Comparison of ENCODE assay signal across 11 mouse cellular contexts in genomic region chr5:62762298-62762960, GRCm38 (mm10). TPM values are rescaled to one million over a fixed set of nuclear protein-coding genes. Genes with fewer than 3 reads are reported as not detected.
DNase-seq lines count a peak whose midpoint lies in the region; ATAC-seq and TF ChIP-seq lines count a peak whose summit lies in the region.
"Had no signal": no experiment of that assay in that cellular context is flagged by ENCODE, and none has a peak within 500 bp of the region (broad histone marks: within the 10 kb centered on the region; RNA-seq: fewer than 3 reads in every experiment).

No protein-coding gene starts in this region.

- peaks cover 15% of the 10 kb centered on the region; the same call in 1 of the 2 replicates for H3K4me1 ChIP-seq in kidney, adult 2 months (ENCODE audit: control insufficient read depth, insufficient read depth, low read length)
- H3K4me1 ChIP-seq in bone marrow macrophage, adult 2 months (ENCODE audit: control insufficient read depth, insufficient read depth, low read length): peaks cover 34% of the 10 kb centered on the region
- peaks cover 22% of the 10 kb centered on the region for H3K4me1 ChIP-seq in heart, embryonic 15.5 days (replicated peaks)

- no peak overlapping the region for H3K4me3 ChIP-seq in kidney, adult 2 months (ENCODE audit: insufficient read depth, low read depth, low read length)
- peak overlapping the region; percentile 24 for H3K4me3 ChIP-seq in bone marrow macrophage, adult 2 months (ENCODE audit: insufficient read depth, low read length)
- no peak overlapping the region for H3K4me3 ChIP-seq in heart, embryonic 15.5 days
- H3K4me3 ChIP-seq: liver, embryonic 15.5 days had no signal

- intact Hi-C loops in left cerebral cortex, postnatal 10 days (cut with DNase I): no loop called here

- peak overlapping the region; percentile 71 for H3K27ac ChIP-seq in kidney, adult 2 months (ENCODE audit: insufficient read depth, low read depth, low read length)
- peak overlapping the region; percentile 80 for H3K27ac ChIP-seq in bone marrow macrophage, adult 2 months (ENCODE audit: insufficient read depth, low read depth, low read length)
- H3K27ac ChIP-seq in heart, embryonic 15.5 days: peak overlapping the region; percentile 71
- H3K27ac ChIP-seq: liver, embryonic 15.5 days had no signal

- peak overlapping the region; percentile 30; the same call in 1 of the 2 replicates for H3K4me2 ChIP-seq in heart, embryonic 15.5 days
- H3K4me2 ChIP-seq: liver, embryonic 15.5 days had no signal

- TF ChIP-seq CTCF in kidney, adult 2 months (conservative IDR thresholded peaks at IDR 0.05; ENCODE audit: insufficient read depth, insufficient read length, low read depth, low read length): no peak
- no peak for TF ChIP-seq CTCF in bone marrow macrophage, adult 2 months (IDR thresholded peaks at IDR 0.05; ENCODE audit: low read depth, low read length)

- 56% methylated on average over 4 of the region's 4 CpGs for WGBS in kidney, adult 2 months
- 12% methylated on average over 4 of the region's 4 CpGs for WGBS in heart, embryonic 15.5 days

- no peak overlapping the region for H3K9ac ChIP-seq in heart, embryonic 15.5 days
- H3K9ac ChIP-seq: liver, embryonic 15.5 days had no signal

- DNase-seq in kidney, adult 2 months: peak; percentile 25
- no peak for DNase-seq in kidney, postnatal 10 days
- peak; percentile 76 for DNase-seq in lung, postnatal 25 days (ENCODE audit: low spot score)
- DNase-seq in T-cell, adult 2 months (ENCODE audit: low spot score): no peak
- no peak for DNase-seq in left cerebral cortex, postnatal 10 days (ENCODE audit: extremely low spot score in 1 of 2, low spot score in 2 of 2)
- DNase-seq in thymus, adult 18-20 months: no peak
- DNase-seq: cerebellum, adult 9-11 months had no signal

- H3K36me3 ChIP-seq in kidney, adult 2 months (ENCODE audit: control insufficient read depth, insufficient read depth, low read length): no peaks in the 10 kb centered on the region
- no peaks in the 10 kb centered on the region for H3K36me3 ChIP-seq in heart, embryonic 15.5 days
- H3K36me3 ChIP-seq: liver, embryonic 15.5 days had no signal

- no peaks in the 10 kb centered on the region for H3K27me3 ChIP-seq in kidney, adult 2 months (replicated peaks; ENCODE audit: control insufficient read depth, insufficient read depth, low read length)
- no peaks in the 10 kb centered on the region for H3K27me3 ChIP-seq in heart, embryonic 15.5 days

- no peak for TF ChIP-seq POLR2A in kidney, adult 2 months (IDR thresholded peaks at IDR 0.05; ENCODE audit: low read depth, low read length)
- no peak for TF ChIP-seq POLR2A in bone marrow macrophage, adult 2 months (IDR thresholded peaks at IDR 0.05; ENCODE audit: borderline replicate concordance, low read depth, low read length)

- ATAC-seq in heart, embryonic 15.5 days (replicated peaks; ENCODE audit: insufficient number of reproducible peaks, insufficient read depth, low FRiP score, low read depth): no peak

- no peaks in the 10 kb centered on the region for H3K9me3 ChIP-seq in heart, embryonic 15.5 days (replicated peaks)
- H3K9me3 ChIP-seq: liver, embryonic 15.5 days had no signal

RNA-seq across cellular contexts. Expression of gene Arap2, which starts 3.5 kb away (rescaled TPM):
- polyA plus RNA-seq in kidney, adult 2 months (2012; rRNA removed): 5.0 and 6.6 TPM in 2 replicates
- 1.6 and 2.2 TPM in 2 replicates for polyA plus RNA-seq in bone marrow macrophage, adult 2 months (2012; ENCODE audit: insufficient read depth, insufficient read length, missing spikeins)
- 4.7 and 5.4 TPM in 2 replicates for polyA plus RNA-seq in heart, embryonic 15.5 days (2015; fragmentation: Nextera tagmentation; extraction: Ambion mirVana)
- total RNA-seq in left cerebral cortex, postnatal 10 days (2021): 10 to 100 TPM; 43.9 to 46.7 TPM

RNA-seq across cellular contexts. Expression of gene Dthd1, which starts 51.2 kb away (rescaled TPM):
- not detected in 2 replicates for polyA plus RNA-seq in kidney, adult 2 months (2012; rRNA removed)
- not detected in 2 replicates for polyA plus RNA-seq in bone marrow macrophage, adult 2 months (2012; ENCODE audit: insufficient read depth, insufficient read length, missing spikeins)
- polyA plus RNA-seq in heart, embryonic 15.5 days (2015; fragmentation: Nextera tagmentation; extraction: Ambion mirVana): 0.09 TPM in 1 of 2 replicates, not detected in the other
- total RNA-seq in left cerebral cortex, postnatal 10 days (2021): not detected
- polyA plus RNA-seq: intestine, embryonic 14.5 days; liver, embryonic 15.5 days had no signal

Comparison
In these comparisons a context has a peak if more than half of its experiments do, and no peak if none do; other contexts are left out.
1. DNase-seq: peak in kidney, adult 2 months (single experiment) and lung, postnatal 25 days (single experiment); none in kidney, postnatal 10 days (single experiment), T-cell, adult 2 months (single experiment), left cerebral cortex, postnatal 10 days (0 of 2) and thymus, adult 18-20 months (0 of 2).
2. Peak in every context shown above with its lines, with median percentiles within 50 percentile points of each other: H3K27ac ChIP-seq.